Mouse (Mus musculus) forebrain, embryonic 14.5 days (tissue): Measurements from ENCODE around the gene Rab7b. TPM values are rescaled to one million over a fixed set of nuclear protein-coding genes. Genes with fewer than 3 reads are reported as not detected.

Experiments used
- ATAC-seq: fragments of 200-750 bp; cut with Nextera tagmentation; 2 replicates; pipeline ENCODE4 v1.8.0; 2017; ENCODE audit warnings: mild to moderate bottlenecking, moderate library complexity
- DNase-seq: peaks from one replicate; pipeline ENCODE4 v3.0.0-alpha.2; 2015; ENCODE audit warnings: low spot score
- H3K27ac ChIP-seq: fragments of 300-500 bp; sonication (generic); 2 replicates; pipeline ENCODE4 v1.5.1; 2014; ENCODE audit warnings: low read depth, mild to moderate bottlenecking, control low read depth, low read length, moderate library complexity
- H3K27me3 ChIP-seq: fragments of 300-500 bp; sonication (generic); replicated peaks from 2 replicates; pipeline ENCODE4 v1.6.1; 2014; ENCODE audit warnings: low read length, control low read depth, mixed read lengths; ENCODE audit not compliant: control insufficient read depth, insufficient read depth
- H3K36me3 ChIP-seq: fragments of 300-500 bp; sonication (generic); 2 replicates; pipeline ENCODE4 v1.6.1; 2014; ENCODE audit warnings: low read length, control low read depth; ENCODE audit not compliant: control insufficient read depth, insufficient read depth
- H3K4me1 ChIP-seq: fragments of 300-500 bp; sonication (generic); 2 replicates; pipeline ENCODE4 v1.6.1; 2014; ENCODE audit warnings: antibody characterized with exemption, low read length, control low read depth; ENCODE audit not compliant: control insufficient read depth, insufficient read depth
- H3K4me2 ChIP-seq: fragments of 300-500 bp; sonication (generic); 2 replicates; pipeline ENCODE4 v1.6.1; 2014; ENCODE audit warnings: mild to moderate bottlenecking, control low read depth, low read length
- H3K4me3 ChIP-seq: fragments of 300-500 bp; sonication (generic); 2 replicates; pipeline ENCODE4 v1.5.1; 2014; ENCODE audit warnings: low read depth, low read length, control low read depth
- H3K9ac ChIP-seq: fragments of 300-500 bp; sonication (generic); 2 replicates; pipeline ENCODE4 v1.6.1; 2014; ENCODE audit warnings: mild to moderate bottlenecking, low read length, control low read depth, moderate library complexity
- H3K9me3 ChIP-seq: fragments of 300-500 bp; sonication (generic); replicated peaks from 2 replicates; pipeline ENCODE4 v1.6.1; 2016; ENCODE audit warnings: low read length, control low read depth, mixed read lengths; ENCODE audit not compliant: control insufficient read depth
- WGBS: fragments of 180-500 bp; shearing (Covaris S2); extraction: QIAGEN DNeasy Blood & Tissue Kit; methylation state at CpG from one replicate; pipeline ENCODE4 v1.1.7; 2014; 5-methylcytosine and 5-hydroxymethylcytosine counted together
- polyA plus RNA-seq: library from polyadenylated mRNA; unstranded; fragments of >200 nt; fragmentation: Nextera tagmentation; extraction: Ambion mirVana; gene quantifications from 2 replicates; pipeline ENCODE4 v1.2.1, GENCODE M21; 2014

The Rab7b gene
- 0.98 and 1.1 TPM in 2 replicates for polyA plus RNA-seq

DNA sequence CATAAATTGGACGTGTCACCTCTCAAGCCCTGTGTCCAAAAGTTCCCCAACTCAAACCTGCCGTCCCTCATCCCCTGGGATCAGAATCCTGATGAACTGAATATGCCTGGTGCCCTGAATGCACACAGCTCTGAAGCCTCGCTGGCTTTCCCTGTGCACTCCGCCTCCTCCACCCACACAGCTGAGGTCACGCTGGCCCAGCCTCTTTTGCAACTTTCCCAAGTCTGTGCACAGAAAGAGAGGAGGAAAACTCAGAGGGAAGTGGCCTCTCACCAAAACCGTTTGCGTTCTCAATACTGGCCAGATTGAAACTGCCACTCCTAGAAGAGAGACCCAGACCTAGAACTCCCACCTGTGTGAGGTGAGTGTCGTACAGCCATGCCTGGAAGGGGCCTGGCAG is at the start of gene Rab7b:
Gene Rab7b (plus strand): TSS at position 221 of the 400 bp plus-strand sequence.
- Histone ChIP-seq H3K4me3 (no peak within 1 kb of the TSS), H3K9me3 (no peaks in the 10 kb centered on the region), H3K9ac (no peak within 1 kb of the TSS), H3K4me2 (no peak within 1 kb of the TSS), H3K27ac (no peak within 1 kb of the TSS), H3K4me1 (no peaks in the 10 kb centered on the region), H3K27me3 (no peaks in the 10 kb centered on the region), H3K36me3 (no peaks in the 10 kb centered on the region)
- 64% methylated on average over 8 of the region's 8 CpGs for WGBS
- ATAC-seq (no peak), DNase-seq (no peak)

DNA sequence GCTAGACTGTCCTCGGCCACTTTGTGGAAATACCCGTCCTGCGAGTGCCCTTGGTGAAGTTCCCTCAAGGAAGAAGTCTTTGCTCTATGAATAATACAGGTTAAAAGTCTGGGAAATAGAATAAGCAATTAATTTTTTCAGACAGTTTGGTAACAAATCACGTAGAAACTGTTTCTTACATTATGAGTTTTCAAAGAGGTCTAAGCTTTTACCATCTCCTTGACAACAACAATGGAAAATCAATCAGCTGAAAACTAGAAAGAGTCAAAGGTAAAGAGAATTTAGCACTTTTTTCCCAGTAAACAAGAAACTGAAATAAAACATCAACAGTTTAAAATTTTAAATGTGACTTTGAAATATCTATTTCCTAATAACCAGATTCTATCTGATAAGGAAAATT is 48.4 kb upstream of the Rab7b start:
- Histone ChIP-seq H3K36me3 (no peaks in the 10 kb centered on the region), H3K9me3 (no peaks in the 10 kb centered on the region), H3K27me3 (no peaks in the 10 kb centered on the region), H3K4me3 (no peak overlapping the region), H3K27ac (no peak overlapping the region), H3K9ac (no peak overlapping the region), H3K4me1 (no peaks in the 10 kb centered on the region), H3K4me2 (no peak overlapping the region)
- WGBS, result 79% methylated on average over 4 of the region's 4 CpGs
- DNase-seq, result no peak
- no peak for ATAC-seq

DNA sequence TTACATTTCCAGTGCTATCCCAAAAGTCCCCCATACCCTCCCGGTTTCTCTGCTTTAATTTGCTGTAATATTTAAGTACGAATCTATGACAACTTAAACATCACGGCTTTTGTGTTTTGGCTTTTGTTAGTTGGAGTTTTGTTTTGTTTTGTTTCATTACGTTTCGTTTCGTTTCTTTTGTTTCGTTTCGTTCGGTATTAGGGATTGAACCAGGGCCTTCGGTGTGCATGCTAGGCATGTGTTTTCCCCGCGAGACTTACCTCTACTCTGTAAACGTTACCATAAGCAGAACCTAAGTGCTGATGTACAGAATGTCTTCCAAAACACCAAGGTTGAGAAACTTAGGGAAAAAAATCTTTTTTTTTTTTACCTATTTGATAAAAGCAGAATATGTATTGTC is 46.9 kb upstream of the Rab7b start:
- ATAC-seq, result no peak
- H3K4me2 ChIP-seq, result no peak overlapping the region
- no peak for DNase-seq
- WGBS, result 90% methylated on average over 13 of the region's 13 CpGs
- no peak overlapping the region for H3K9ac ChIP-seq
- no peaks in the 10 kb centered on the region for H3K27me3 ChIP-seq
- H3K36me3 ChIP-seq, result no peaks in the 10 kb centered on the region
- no peaks in the 10 kb centered on the region for H3K4me1 ChIP-seq
- H3K9me3 ChIP-seq, result no peaks in the 10 kb centered on the region
- H3K27ac ChIP-seq, result no peak overlapping the region
- no peak overlapping the region for H3K4me3 ChIP-seq

DNA sequence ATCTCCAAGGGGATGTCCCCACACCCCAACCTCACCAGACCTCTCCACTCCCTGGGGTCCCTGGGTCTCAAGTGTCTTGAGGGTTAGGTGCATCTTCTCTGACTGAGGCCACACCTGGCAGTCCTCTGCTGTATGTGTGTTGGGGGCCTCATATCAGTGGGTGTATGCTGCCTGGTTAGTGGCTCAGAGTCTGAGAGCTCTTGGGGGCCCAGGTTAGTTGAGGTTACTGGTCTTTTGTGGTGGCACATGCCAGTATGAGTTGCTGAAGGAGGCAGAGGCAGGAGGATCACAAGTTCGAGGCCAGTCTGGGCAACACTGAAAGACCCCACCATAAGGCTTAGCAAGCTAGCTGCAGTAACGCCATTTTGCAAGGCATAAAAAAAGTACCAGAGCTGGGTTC is 46.2 kb upstream of the Rab7b start:
- H3K9me3 ChIP-seq, result no peaks in the 10 kb centered on the region
- no peak overlapping the region for H3K27ac ChIP-seq
- no peak for DNase-seq
- no peak overlapping the region for H3K4me2 ChIP-seq
- H3K27me3 ChIP-seq, result no peaks in the 10 kb centered on the region
- ATAC-seq, result no peak
- 90% methylated on average over 2 of the region's 2 CpGs for WGBS
- no peak overlapping the region for H3K4me3 ChIP-seq
- H3K4me1 ChIP-seq, result no peaks in the 10 kb centered on the region
- no peaks in the 10 kb centered on the region for H3K36me3 ChIP-seq
- H3K9ac ChIP-seq, result no peak overlapping the region

DNA sequence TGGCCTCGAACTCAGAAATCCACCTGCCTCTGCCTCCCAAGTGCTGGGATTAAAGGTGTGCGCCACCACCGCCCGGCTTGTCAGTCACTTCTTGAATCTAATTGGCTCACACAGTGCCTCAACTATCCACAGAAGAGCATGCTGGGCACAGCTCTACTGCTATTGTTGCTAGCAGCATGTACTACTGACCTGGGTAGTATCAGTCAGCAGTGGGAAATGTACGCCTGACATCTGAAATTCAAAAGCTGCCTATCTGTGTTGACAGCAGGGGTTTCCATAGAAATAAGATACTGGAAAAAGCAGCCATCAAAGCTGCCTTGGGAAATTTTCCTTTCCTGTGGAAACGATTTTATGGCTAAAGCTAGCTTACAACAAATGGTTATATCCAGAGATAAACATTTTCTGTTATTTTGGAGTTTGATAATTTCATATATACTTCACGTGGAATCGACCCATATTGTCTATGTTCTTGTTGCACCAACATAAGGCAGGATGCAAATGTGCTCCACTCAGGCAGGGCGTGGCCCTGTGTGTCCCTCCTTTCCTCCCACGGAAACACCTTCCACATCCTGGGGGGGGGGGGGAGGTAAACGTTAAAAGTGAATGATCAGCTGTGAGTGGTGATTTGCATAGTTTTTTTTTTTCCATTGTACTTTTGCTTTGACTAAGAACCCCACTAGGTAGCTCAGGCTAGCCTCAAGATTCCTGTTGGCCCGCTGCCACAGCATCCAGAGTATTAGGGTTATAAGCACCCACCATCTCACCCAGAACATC is 35.6 kb upstream of the Rab7b start:
- no peak overlapping the region for H3K9ac ChIP-seq
- H3K27me3 ChIP-seq, result no peaks in the 10 kb centered on the region
- DNase-seq (no peak), ATAC-seq (no peak)
- H3K9me3 ChIP-seq, result no peaks in the 10 kb centered on the region
- H3K27ac ChIP-seq, result no peak overlapping the region
- no peak overlapping the region for H3K4me3 ChIP-seq
- H3K4me1 ChIP-seq, result peaks cover 5% of the 10 kb centered on the region; the same call in 1 of the 2 replicates
- no peak overlapping the region for H3K4me2 ChIP-seq
- WGBS, result 76% methylated on average over 12 of the region's 12 CpGs
- H3K36me3 ChIP-seq, result no peaks in the 10 kb centered on the region

DNA sequence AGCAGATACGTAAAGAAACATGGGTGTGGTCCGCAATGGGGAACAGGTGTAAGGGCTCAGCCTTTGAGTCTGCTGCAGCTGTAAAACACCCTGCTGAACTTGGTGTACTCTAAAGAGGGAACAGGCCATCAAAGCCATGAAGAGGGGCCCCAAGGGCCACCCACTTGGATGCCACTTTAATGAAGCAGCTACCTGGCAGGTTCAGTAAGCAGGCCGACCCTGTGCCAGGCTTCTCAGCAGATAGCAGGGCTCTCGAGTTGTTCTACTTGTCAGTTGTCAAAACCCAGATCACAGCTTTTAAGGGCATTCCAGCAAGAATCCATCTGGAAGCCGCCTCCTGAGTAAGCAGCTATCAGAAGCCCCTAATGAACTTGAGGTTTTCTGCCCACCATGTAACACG is 32.9 kb upstream of the Rab7b start:
- H3K4me1 ChIP-seq, result peaks cover 6% of the 10 kb centered on the region; the same call in 1 of the 2 replicates
- no peak overlapping the region for H3K27ac ChIP-seq
- no peak overlapping the region for H3K4me3 ChIP-seq
- H3K4me2 ChIP-seq, result no peak overlapping the region
- WGBS, result 82% methylated on average over 6 of the region's 6 CpGs
- H3K9me3 ChIP-seq, result no peaks in the 10 kb centered on the region
- DNase-seq (no peak), ATAC-seq (no peak)
- no peaks in the 10 kb centered on the region for H3K36me3 ChIP-seq
- no peak overlapping the region for H3K9ac ChIP-seq
- no peaks in the 10 kb centered on the region for H3K27me3 ChIP-seq

DNA sequence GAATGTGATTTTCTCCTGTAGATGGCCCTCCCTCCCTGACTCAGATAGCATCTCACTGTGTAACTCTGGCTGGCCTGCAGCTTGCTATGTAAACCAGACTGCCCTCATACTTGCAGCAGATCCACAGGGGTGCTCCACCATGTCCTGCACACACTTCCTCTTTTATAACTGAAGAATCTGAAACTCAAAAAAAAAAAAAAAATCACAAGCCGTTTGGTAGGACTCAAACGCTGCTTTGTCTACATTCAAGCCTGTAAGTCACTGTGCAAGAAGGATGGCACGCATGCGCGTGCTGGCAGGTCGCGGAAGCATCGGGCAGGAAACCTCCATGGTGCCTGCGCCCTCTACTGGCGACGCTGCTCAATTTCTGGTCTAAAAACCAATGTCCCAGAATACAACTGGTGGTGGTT is 30.5 kb upstream of the Rab7b start:
- 0% methylated on average over 11 of the region's 11 CpGs for WGBS
- Histone ChIP-seq H3K9ac (peak overlapping the region; percentile 57), H3K27ac (peak overlapping the region; percentile 82), H3K36me3 (no peaks in the 10 kb centered on the region), H3K4me2 (peak overlapping the region; percentile 48), H3K4me3 (peak overlapping the region; percentile 21), H3K4me1 (peaks cover 6% of the 10 kb centered on the region; the same call in 1 of the 2 replicates), H3K9me3 (no peaks in the 10 kb centered on the region), H3K27me3 (no peaks in the 10 kb centered on the region)
- ATAC-seq (peak; percentile 93), DNase-seq (peak; percentile 98)

DNA sequence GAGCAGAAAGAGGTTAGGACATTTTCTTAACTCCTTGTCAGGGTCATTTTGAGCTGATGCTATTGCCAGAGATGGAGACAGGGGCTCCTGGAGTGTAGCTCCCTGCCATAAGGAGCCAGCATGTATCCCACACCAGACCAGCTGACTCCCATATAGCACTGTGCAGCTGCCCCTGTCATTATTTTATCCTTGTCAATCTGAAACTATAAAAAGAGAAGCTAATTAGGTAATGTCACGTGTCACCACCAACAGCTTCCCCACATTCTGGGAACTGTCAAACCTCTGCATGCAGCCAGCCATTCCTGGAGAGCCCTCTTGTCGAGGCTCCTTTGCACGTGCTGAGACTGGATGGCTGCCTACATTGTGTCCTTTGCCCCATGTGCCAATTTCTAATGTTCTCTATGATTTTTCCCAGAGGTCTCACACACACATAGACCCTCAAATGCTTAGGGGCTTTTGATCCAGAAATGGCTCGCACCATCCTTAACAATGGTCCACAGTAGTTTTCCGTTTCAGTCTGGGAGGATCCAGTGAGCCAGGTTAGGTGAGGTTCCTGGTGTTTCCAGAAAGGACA is 28.9 kb upstream of the Rab7b start:
- DNase-seq (peak; percentile 15), ATAC-seq (no peak)
- no peaks in the 10 kb centered on the region for H3K9me3 ChIP-seq
- WGBS, result 63% methylated on average over 5 of the region's 5 CpGs
- H3K4me3 ChIP-seq, result no peak overlapping the region
- no peaks in the 10 kb centered on the region for H3K36me3 ChIP-seq
- H3K27me3 ChIP-seq, result no peaks in the 10 kb centered on the region
- H3K9ac ChIP-seq, result no peak overlapping the region
- H3K4me2 ChIP-seq, result no peak overlapping the region
- H3K27ac ChIP-seq, result no peak overlapping the region
- peaks cover 6% of the 10 kb centered on the region; the same call in 1 of the 2 replicates for H3K4me1 ChIP-seq

DNA sequence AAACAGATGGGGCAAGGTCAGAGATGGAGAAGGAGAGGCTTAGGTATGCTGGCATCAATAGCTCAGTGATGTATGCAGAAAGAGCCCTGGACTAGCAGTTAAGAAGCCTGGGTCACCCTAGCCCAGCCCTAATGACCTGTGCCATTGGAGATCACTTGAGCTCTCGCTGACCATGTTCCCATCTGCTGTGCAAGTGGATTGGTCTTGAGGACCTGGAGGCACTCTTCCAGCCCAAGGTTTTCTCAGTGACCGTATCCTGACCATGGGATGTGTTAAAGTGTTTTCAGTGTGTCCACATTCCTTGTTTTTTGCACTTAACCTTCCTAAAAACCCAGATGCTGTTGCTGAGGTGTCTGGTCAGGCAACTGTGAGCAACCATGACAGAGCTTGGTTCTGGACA is 28.2 kb upstream of the Rab7b start:
- no peaks in the 10 kb centered on the region for H3K27me3 ChIP-seq
- no peaks in the 10 kb centered on the region for H3K36me3 ChIP-seq
- no peak overlapping the region for H3K4me3 ChIP-seq
- no peak for ATAC-seq
- H3K9me3 ChIP-seq, result no peaks in the 10 kb centered on the region
- WGBS, result 92% methylated on average over 2 of the region's 2 CpGs
- H3K9ac ChIP-seq, result 0 out of 2 replicates have a peak overlapping the region, but pooled peaks have one; percentile 13
- no peak overlapping the region for H3K27ac ChIP-seq
- DNase-seq, result no peak
- no peak overlapping the region for H3K4me2 ChIP-seq
- H3K4me1 ChIP-seq, result peaks cover 6% of the 10 kb centered on the region; the same call in 1 of the 2 replicates
